Mouse (Mus musculus): ENCODE measurements around the gene Gpsm1.
"Not testable (repeated sequence)": the region's sequence is repeated elsewhere in the genome, so short reads cannot be mapped to it uniquely, and the experiment has no call there.

DNA sequence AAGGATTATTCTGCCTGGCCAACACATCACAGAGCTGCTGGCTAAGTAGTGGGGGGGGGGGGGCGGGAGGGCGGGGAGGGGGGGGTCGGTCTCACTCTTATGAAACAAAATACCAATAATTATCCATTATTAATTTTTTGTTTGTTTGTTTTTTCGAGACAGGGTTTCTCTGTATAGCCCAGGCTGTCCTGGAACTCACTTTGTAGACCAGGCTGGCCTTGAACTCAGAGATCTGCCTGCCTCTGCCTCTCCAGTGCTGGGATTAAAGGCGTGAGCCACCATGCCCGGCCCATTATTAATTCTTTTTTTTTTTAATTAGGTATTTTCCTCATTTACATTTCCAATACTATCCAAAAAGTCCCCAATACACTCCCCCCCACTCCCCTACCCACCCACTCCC is 65.6 kb downstream of the Gpsm1 start:
- not testable (repeated sequence) for TF ChIP-seq EP300, CTCF (IDR thresholded peaks at IDR 0.05; ENCODE audit: low read depth)

Measured in liver, embryonic 14.5 days (tissue).